Comparison of ENCODE assay signal across 8 mouse cellular contexts in the genomic region with DNA sequence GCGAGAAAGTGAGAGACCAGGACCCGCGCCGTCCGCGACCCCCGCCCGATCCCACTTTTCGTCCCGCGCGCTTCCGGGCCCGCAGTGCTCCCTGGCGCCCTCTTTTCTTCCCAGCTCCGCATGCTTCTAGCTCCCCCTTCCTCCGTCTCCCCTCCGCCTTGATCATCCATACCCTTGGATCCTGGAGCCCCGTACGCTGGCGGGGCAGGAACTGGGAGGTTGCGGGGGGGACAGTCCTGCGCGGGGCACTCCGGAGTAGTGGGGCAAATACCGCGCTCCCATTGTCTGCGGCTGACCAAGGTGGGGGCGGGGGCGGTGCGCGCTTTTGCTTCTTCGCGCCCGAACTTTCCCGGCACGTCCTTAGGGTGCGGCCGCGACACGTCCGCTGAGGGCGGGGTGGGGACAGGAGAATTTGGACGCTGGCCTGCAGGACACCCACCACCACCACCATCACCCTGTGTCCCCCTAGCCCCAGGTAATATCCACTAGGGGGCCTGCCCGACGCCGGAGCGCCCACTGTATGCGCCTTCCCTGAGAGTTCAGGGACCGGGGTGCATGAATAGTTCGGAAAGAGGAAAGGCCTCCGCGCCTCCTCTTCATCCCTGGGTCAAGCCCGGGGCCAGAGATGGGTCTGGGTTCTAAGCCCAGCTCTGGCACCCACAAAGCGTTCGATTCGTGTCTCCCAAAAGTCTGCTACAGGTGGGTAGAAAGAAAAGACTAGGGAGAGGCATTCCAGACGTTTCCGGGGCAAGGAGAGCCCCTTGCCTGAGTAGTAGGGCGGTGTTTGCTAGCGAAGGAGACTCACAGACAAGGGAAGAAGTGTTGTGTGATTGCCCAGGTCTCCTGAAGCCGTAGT. TPM values are rescaled to one million over a fixed set of nuclear protein-coding genes. Genes with fewer than 3 reads are reported as not detected.
DNase-seq lines count a peak whose midpoint lies in the region; ATAC-seq lines count a peak whose summit lies in the region.

No protein-coding gene starts in this region.

- H3K4me2 ChIP-seq in kidney, embryonic 14.5 days (replicated peaks; ENCODE audit: low read depth, low read length): peak overlapping the region; percentile 80

- H3K27me3 ChIP-seq in heart, embryonic 10.5 days (ENCODE audit: insufficient read depth, poor library complexity, severe bottlenecking): no peaks in the 10 kb centered on the region
- H3K27me3 ChIP-seq in kidney, embryonic 14.5 days (ENCODE audit: control insufficient read depth, insufficient read depth, low read length): no peaks in the 10 kb centered on the region

- ATAC-seq in kidney, embryonic 14.5 days (ENCODE audit: low FRiP score, low TSS enrichment): peak; percentile 53

- peak overlapping the region; percentile 94 for H3K9ac ChIP-seq in kidney, embryonic 14.5 days (ENCODE audit: low read depth, low read length)

- peaks cover 32% of the 10 kb centered on the region for H3K36me3 ChIP-seq in heart, embryonic 10.5 days
- peaks cover 25% of the 10 kb centered on the region for H3K36me3 ChIP-seq in kidney, embryonic 14.5 days (ENCODE audit: control insufficient read depth, insufficient read depth, low read length)

- peak; percentile 35 to 52 for DNase-seq in urinary bladder, adult 18-20 months (ENCODE audit: low spot score in 2 of 2)
- no peak for DNase-seq in urinary bladder, postnatal 10 days (ENCODE audit: low spot score)
- DNase-seq in embryo, embryonic 11 days: peak; percentile 80
- peak; percentile 91 for DNase-seq in heart, embryonic 10.5 days (ENCODE audit: low spot score)
- DNase-seq in lung, postnatal 14 days: peak; percentile 58
- DNase-seq in ovary, postnatal 14 days (ENCODE audit: low spot score): peak; percentile 34
- peak; percentile 83 for DNase-seq in yolk sac, embryonic 10.5 days (ENCODE audit: low spot score)

- peak overlapping the region; percentile 83 for H3K4me3 ChIP-seq in heart, embryonic 10.5 days
- peak overlapping the region; percentile 88 for H3K4me3 ChIP-seq in kidney, embryonic 14.5 days (ENCODE audit: low read length)

- no peaks in the 10 kb centered on the region for H3K9me3 ChIP-seq in heart, embryonic 10.5 days
- no peaks in the 10 kb centered on the region for H3K9me3 ChIP-seq in kidney, embryonic 14.5 days (ENCODE audit: control insufficient read depth, low read length)

- WGBS in heart, embryonic 10.5 days: under 1% methylated on average over 62 of the region's 62 CpGs
- under 1% methylated on average over 44 of the region's 62 CpGs for WGBS in kidney, embryonic 14.5 days

- H3K27ac ChIP-seq in heart, embryonic 10.5 days: peak overlapping the region; percentile 99
- H3K27ac ChIP-seq in kidney, embryonic 14.5 days (ENCODE audit: low read depth, low read length): peak overlapping the region; percentile 100

- H3K4me1 ChIP-seq in heart, embryonic 10.5 days: peaks cover 35% of the 10 kb centered on the region
- H3K4me1 ChIP-seq in kidney, embryonic 14.5 days (ENCODE audit: control insufficient read depth, insufficient read depth, low read length): 0 out of 2 replicates have a peak, but pooled peaks cover 5% of the 10 kb centered on the region

RNA-seq across cellular contexts. Expression of a gene that starts 0.9 kb away (rescaled TPM):
- polyA plus RNA-seq in heart, embryonic 10.5 days (2016; fragmentation: Nextera tagmentation; extraction: Ambion mirVana): 447 and 556 TPM in 2 replicates
- polyA plus RNA-seq in kidney, embryonic 14.5 days (2014; fragmentation: Nextera tagmentation; extraction: Ambion mirVana): 699 and 718 TPM in 2 replicates

RNA-seq across cellular contexts. Expression of a gene that starts 25.3 kb away (rescaled TPM):
- 89.0 and 104 TPM in 2 replicates for polyA plus RNA-seq in heart, embryonic 10.5 days (2016; fragmentation: Nextera tagmentation; extraction: Ambion mirVana)
- polyA plus RNA-seq in kidney, embryonic 14.5 days (2014; fragmentation: Nextera tagmentation; extraction: Ambion mirVana): 88.9 and 96.1 TPM in 2 replicates

RNA-seq across cellular contexts. Expression of a gene that starts 28.8 kb away (rescaled TPM):
- not detected in 2 replicates for polyA plus RNA-seq in heart, embryonic 10.5 days (2016; fragmentation: Nextera tagmentation; extraction: Ambion mirVana)
- 0.10 TPM in 1 of 2 replicates, not detected in the other for polyA plus RNA-seq in kidney, embryonic 14.5 days (2014; fragmentation: Nextera tagmentation; extraction: Ambion mirVana)

RNA-seq across cellular contexts. Expression of a gene that starts 52.7 kb away (rescaled TPM):
- 0.06 TPM in 1 of 2 replicates, not detected in the other for polyA plus RNA-seq in heart, embryonic 10.5 days (2016; fragmentation: Nextera tagmentation; extraction: Ambion mirVana)
- polyA plus RNA-seq in kidney, embryonic 14.5 days (2014; fragmentation: Nextera tagmentation; extraction: Ambion mirVana): 0.04 TPM in 1 of 2 replicates, not detected in the other

RNA-seq across cellular contexts. Expression of a gene that starts 53.8 kb away (rescaled TPM):
- 0.13 TPM in 1 of 2 replicates, not detected in the other for polyA plus RNA-seq in heart, embryonic 10.5 days (2016; fragmentation: Nextera tagmentation; extraction: Ambion mirVana)
- not detected in 2 replicates for polyA plus RNA-seq in kidney, embryonic 14.5 days (2014; fragmentation: Nextera tagmentation; extraction: Ambion mirVana)
